Mouse (Mus musculus): ENCODE results near the gene Sorcs2. TPM values are rescaled to one million over a fixed set of nuclear protein-coding genes. Genes with fewer than 3 reads are reported as not detected.
"Not testable (repeated sequence)": the region's sequence is repeated elsewhere in the genome, so short reads cannot be mapped to it uniquely, and the experiment has no call there.

Sorcs2 gene
- polyA plus RNA-seq, 1 experiment, result 24.9 TPM

- H3K27ac ChIP-seq (replicated peaks; ENCODE audit: low read depth, low read length), result no peak overlapping the region
- no peaks in the 10 kb centered on the region for H3K4me1 ChIP-seq (ENCODE audit: control insufficient read depth, insufficient read depth, insufficient read length, low read length)
- H3K4me3 ChIP-seq (ENCODE audit: insufficient read depth, low read depth, low read length), result no peak overlapping the region
These were observed 137.1 kb downstream of the Sorcs2 start for GRCm38 (mm10) chr5:36260862-36261261.

DNA sequence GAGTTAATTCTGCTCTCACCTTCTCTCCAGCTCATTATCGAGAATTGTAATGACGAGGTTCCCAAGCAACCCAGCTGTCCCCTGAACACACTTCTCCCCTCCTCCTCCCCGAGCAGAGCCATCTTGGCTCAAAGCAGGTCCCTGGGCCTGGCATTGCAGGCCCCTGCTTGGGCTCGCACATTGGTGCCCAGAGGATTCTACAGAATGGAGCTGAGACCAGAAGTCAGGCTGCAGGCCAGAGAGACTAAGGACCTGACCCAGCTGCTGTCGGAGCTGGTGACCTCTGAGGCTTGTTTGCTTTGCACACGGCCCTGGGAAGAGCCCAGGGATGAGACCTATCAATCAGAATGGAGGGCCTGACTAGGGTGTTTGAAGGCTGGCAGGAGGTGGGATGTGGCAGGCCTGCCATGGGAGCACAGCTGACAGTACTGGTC lies 138.2 kb downstream of the Sorcs2 start:
- H3K4me3 ChIP-seq (ENCODE audit: insufficient read depth, low read depth, low read length), result no peak overlapping the region

GRCm38 (mm10) chr5:36258387-36259181 lies 139.4 kb downstream of the Sorcs2 start:
- no peak overlapping the region for H3K27ac ChIP-seq (replicated peaks; ENCODE audit: low read depth, low read length)
- H3K4me3 ChIP-seq (ENCODE audit: insufficient read depth, low read depth, low read length), result no peak overlapping the region
- H3K4me1 ChIP-seq (ENCODE audit: control insufficient read depth, insufficient read depth, insufficient read length, low read length), result no peaks in the 10 kb centered on the region

More for the DNA sequence above, 138.2 kb downstream of the Sorcs2 start:
- H3K4me1 ChIP-seq (ENCODE audit: control insufficient read depth, insufficient read depth, insufficient read length, low read length), result no peaks in the 10 kb centered on the region
- H3K27ac ChIP-seq (replicated peaks; ENCODE audit: low read depth, low read length), result no peak overlapping the region

DNA sequence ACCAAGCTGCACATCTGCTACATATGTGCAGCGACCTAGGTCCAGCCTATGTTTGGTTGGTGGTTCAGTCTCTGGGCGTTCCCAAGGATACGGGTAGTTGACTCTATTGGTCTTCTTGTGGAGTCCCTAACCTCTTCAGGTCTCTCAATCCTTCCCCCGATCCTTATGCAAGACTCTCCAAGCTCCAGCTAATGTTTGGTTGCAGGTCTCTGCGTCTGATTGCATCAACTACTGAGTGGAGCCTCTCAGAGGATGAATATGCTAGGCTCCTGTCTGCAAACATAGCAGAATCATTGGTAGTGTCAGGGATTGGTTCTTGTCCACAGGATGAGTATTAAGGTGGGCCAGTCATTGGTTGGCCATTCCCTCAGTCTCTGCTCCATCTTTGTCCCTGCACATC lies 140.9 kb downstream of the Sorcs2 start:
- H3K27ac ChIP-seq (replicated peaks; ENCODE audit: low read depth, low read length), result no peak overlapping the region
- no peak overlapping the region for H3K4me3 ChIP-seq (ENCODE audit: insufficient read depth, low read depth, low read length)
- H3K4me1 ChIP-seq (ENCODE audit: control insufficient read depth, insufficient read depth, insufficient read length, low read length), result no peaks in the 10 kb centered on the region

DNA sequence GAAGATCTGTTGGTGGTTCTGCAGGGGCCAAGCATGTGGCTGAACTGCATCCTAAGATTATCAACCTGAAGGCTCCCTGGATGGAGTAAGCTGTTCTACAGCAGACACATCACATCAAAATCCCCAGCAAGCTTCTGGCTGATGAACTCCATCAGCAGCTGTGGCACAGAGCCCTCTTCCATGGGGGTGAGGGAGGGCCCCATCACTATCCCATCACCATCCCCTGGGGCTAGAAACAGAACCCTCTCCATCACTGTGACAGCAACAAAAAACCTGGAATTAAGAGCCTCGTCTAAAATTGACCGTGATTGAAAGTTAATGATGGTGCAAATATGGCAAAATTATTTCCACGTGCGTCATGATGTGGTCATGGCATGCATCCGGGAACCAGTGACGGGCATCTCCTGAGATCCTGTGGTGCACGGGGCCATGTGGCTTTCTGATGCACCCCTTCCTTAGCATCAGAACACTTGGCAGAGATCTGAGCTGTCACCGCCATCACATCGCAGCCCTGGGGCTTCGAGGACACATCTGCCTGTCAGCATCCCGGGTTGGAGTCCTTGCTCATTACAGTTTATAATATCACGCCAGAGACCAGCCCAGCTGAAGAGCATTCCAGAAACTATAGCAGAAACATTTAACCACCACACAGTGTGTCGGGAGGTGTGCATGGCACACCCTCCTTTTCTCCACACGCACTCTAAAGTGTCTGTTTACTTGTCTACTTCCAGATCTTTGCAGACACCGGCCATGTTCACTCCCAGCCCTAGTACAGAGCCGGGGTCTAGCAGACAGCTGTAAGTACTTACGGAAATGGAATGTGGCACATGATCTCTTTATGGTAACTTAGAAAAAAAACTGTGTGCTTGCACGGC lies 143.1 kb downstream of the Sorcs2 start:
- Histone ChIP-seq H3K4me3 (ENCODE audit: insufficient read depth, low read depth, low read length) (no peak overlapping the region), H3K4me1 (ENCODE audit: control insufficient read depth, insufficient read depth, insufficient read length, low read length) (no peaks in the 10 kb centered on the region), H3K27ac (replicated peaks; ENCODE audit: low read depth, low read length) (no peak overlapping the region)

- Histone ChIP-seq H3K27ac (replicated peaks; ENCODE audit: low read depth, low read length) (no peak overlapping the region), H3K4me3 (ENCODE audit: insufficient read depth, low read depth, low read length) (no peak overlapping the region), H3K4me1 (ENCODE audit: control insufficient read depth, insufficient read depth, insufficient read length, low read length) (no peaks in the 10 kb centered on the region)
These were observed 145.0 kb downstream of the Sorcs2 start for GRCm38 (mm10) chr5:36252746-36253504.

DNA sequence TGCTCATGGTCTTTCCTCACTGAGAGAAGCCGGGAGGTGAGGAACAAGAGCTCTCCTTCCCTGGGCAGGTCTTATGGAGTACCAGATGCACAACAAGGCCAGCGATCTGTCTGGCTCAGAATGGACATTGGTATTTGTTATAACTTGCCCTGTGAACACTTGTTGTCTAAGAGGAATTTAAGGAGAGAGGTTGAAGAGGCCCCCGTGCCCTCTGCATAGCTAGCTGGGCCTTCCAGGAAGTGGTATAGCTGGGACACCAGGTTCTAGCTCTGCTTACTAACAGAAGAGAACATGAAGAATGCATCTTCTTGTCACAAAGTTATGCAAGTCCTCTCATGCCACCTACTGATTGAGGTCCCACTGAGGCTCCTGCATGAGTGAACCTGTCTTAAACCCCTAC lies 149.9 kb downstream of the Sorcs2 start:
- H3K4me1 ChIP-seq (ENCODE audit: control insufficient read depth, insufficient read depth, insufficient read length, low read length), result no peaks in the 10 kb centered on the region
- no peak overlapping the region for H3K27ac ChIP-seq (replicated peaks; ENCODE audit: low read depth, low read length)
- no peak overlapping the region for H3K4me3 ChIP-seq (ENCODE audit: insufficient read depth, low read depth, low read length)

DNA sequence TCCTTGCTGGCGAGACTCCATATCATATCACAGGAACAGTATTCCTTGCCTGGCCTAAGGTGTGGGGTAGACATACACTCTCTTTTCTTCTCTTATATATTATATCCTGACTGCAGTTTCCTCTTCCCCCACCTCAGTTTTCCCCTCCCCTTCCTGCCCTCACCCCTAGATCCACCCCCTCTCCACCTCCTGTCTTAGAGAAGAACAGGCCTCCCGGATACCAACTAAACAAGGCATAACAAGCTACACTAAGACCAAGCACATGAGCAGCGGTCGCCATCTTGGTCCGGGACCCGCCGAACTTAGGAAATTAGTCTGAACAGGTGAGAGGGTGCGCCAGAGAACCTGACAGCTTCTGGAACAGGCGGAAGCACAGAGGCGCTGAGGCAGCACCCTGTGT lies 160.4 kb downstream of the Sorcs2 start:
- H3K4me1 ChIP-seq (ENCODE audit: control insufficient read depth, insufficient read depth, insufficient read length, low read length); H3K27ac ChIP-seq (replicated peaks; ENCODE audit: low read depth, low read length); H3K4me3 ChIP-seq (ENCODE audit: insufficient read depth, low read depth, low read length): not testable (repeated sequence)

- no peaks in the 10 kb centered on the region for H3K4me1 ChIP-seq (ENCODE audit: control insufficient read depth, insufficient read depth, insufficient read length, low read length)
- H3K27ac ChIP-seq (replicated peaks; ENCODE audit: low read depth, low read length), result no peak overlapping the region
- no peak overlapping the region for H3K4me3 ChIP-seq (ENCODE audit: insufficient read depth, low read depth, low read length)
These were observed 167.6 kb downstream of the Sorcs2 start for GRCm38 (mm10) chr5:36230301-36230780.

GRCm38 (mm10) chr5:36228405-36229370 lies 169.3 kb downstream of the Sorcs2 start:
- Histone ChIP-seq H3K27ac (replicated peaks; ENCODE audit: low read depth, low read length) (no peak overlapping the region), H3K4me3 (ENCODE audit: insufficient read depth, low read depth, low read length) (no peak overlapping the region), H3K4me1 (ENCODE audit: control insufficient read depth, insufficient read depth, insufficient read length, low read length) (no peaks in the 10 kb centered on the region)

DNA sequence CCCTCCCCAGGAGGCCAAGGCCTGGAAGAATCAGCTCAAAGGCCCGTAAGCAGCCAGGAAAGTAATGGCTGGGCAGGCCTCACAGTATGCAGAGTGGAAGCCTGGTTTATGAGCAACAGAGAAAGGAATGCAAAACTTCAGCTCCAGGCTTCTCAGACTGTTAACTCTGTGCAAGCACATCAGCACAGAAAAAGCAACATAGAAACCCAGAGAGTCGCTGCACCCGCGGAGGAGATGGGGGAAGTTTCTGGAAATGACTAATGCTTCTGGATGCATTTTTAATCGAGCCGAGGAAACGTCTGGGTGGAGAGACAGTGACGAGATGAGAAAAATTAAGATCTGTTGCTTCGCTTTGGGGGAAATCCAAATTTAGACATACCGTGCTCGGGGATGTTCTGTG lies 171.6 kb downstream of the Sorcs2 start:
- Histone ChIP-seq H3K27ac (replicated peaks; ENCODE audit: low read depth, low read length) (no peak overlapping the region), H3K4me1 (ENCODE audit: control insufficient read depth, insufficient read depth, insufficient read length, low read length) (no peaks in the 10 kb centered on the region), H3K4me3 (ENCODE audit: insufficient read depth, low read depth, low read length) (no peak overlapping the region)

GRCm38 (mm10) chr5:36225855-36226254 lies 172.1 kb downstream of the Sorcs2 start:
- H3K4me3 ChIP-seq (ENCODE audit: insufficient read depth, low read depth, low read length), result no peak overlapping the region
- H3K27ac ChIP-seq (replicated peaks; ENCODE audit: low read depth, low read length), result no peak overlapping the region
- no peaks in the 10 kb centered on the region for H3K4me1 ChIP-seq (ENCODE audit: control insufficient read depth, insufficient read depth, insufficient read length, low read length)

DNA sequence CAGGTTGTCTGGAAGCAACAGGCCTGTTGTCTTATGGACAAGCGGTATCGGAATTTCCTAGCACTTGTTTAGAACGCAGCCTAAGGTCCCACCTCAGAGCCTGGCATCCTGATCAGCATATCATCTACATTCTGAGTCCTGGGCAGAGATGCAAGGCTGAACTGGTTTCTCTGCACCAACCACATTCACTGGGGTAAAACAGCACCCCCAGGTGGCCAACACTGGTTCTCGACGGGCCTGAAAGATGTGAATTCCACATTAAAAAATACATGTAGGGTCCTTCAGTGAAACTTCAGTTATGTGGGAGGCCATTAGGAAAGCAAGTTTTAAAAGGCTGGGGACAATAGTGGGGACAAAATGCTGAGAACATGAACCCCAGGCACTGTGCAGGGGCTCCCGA lies 174.2 kb downstream of the Sorcs2 start:
- H3K4me1 ChIP-seq (ENCODE audit: control insufficient read depth, insufficient read depth, insufficient read length, low read length), result no peaks in the 10 kb centered on the region
- no peak overlapping the region for H3K4me3 ChIP-seq (ENCODE audit: insufficient read depth, low read depth, low read length)
- H3K27ac ChIP-seq (replicated peaks; ENCODE audit: low read depth, low read length), result no peak overlapping the region

- Histone ChIP-seq H3K4me3 (ENCODE audit: insufficient read depth, low read depth, low read length) (no peak overlapping the region), H3K4me1 (ENCODE audit: control insufficient read depth, insufficient read depth, insufficient read length, low read length) (no peaks in the 10 kb centered on the region), H3K27ac (replicated peaks; ENCODE audit: low read depth, low read length) (no peak overlapping the region)
These were observed 177.3 kb downstream of the Sorcs2 start for GRCm38 (mm10) chr5:36220626-36221025.
